Mouse (Mus musculus) bone marrow macrophage, adult 2 months (primary cell): ENCODE results near the gene Eya2.

Experiments used
- CTCF ChIP-seq: IDR thresholded peaks from 2 replicates; pipeline ENCODE4 v1.5.1; 2012; ENCODE audit warnings: low read depth, mild to moderate bottlenecking, low read length, moderate library complexity
- POLR2A ChIP-seq: IDR thresholded peaks from 2 replicates; pipeline ENCODE4 v1.6.1; 2012; ENCODE audit warnings: mild to moderate bottlenecking, low read depth, low read length, borderline replicate concordance

DNA sequence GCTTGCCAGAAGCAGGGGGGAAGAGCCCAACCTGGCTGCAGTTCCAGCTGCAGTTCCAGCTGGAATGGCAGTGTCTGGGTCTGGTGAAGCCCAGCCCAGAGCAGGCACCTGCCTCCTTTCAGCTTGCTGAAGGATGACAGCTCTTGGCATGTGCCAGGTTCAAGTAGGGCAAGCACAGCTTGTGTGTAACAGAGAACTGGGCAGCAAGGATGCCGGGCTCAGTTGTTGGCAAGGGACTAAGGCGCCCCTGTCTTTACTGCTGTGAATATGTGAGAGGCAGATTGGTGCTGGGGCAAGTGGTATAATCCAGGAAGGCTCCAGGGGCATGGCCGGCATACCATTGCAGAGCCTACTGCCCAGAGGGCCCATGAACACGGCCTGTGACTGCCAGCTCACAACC, 11.3 kb upstream of the Eya2 start:
- TF ChIP-seq CTCF (no peak), POLR2A (no peak)
